Mouse (Mus musculus) kidney, adult 2 months (tissue): Measurements from ENCODE around the gene Sun1.

Experiments used
- CTCF ChIP-seq: fragments of 200-500 bp; conservative IDR thresholded peaks from 2 replicates; pipeline ENCODE4 v1.5.1; 2011; ENCODE audit warnings: low read depth, mild to moderate bottlenecking, control low read depth, low read length, moderate library complexity, mixed read lengths; ENCODE audit not compliant: insufficient read depth, insufficient read length
- POLR2A ChIP-seq: fragments of 200-500 bp; IDR thresholded peaks from one replicate; pipeline ENCODE4 v1.6.1; 2011; ENCODE audit warnings: low read depth, low read length, control low read depth

- no peak for TF ChIP-seq CTCF
- no peak for TF ChIP-seq POLR2A
These were observed 91.5 kb downstream of the Sun1 start for GRCm38 (mm10) chr5:139291811-139292560.
